Mouse (Mus musculus) heart, embryonic 15.5 days (tissue): Measurements from ENCODE around the gene Pnpla1. TPM values are rescaled to one million over a fixed set of nuclear protein-coding genes. Genes with fewer than 3 reads are reported as not detected.
A peak's percentile ranks its signal among the peaks of the same experiment; 100 is the strongest.

ENCODE experiments used
- ATAC-seq: fragments of 200-750 bp; cut with Nextera tagmentation; replicated peaks from 2 replicates; pipeline ENCODE4 v1.8.0; 2017; ENCODE audit warnings: low read depth, moderate TSS enrichment; ENCODE audit not compliant: insufficient number of reproducible peaks, insufficient read depth, low FRiP score
- H3K27ac ChIP-seq: fragments of 300-500 bp; sonication (generic); 2 replicates; pipeline ENCODE4 v1.5.1; 2015; ENCODE audit warnings: mild to moderate bottlenecking, inconsistent platforms
- H3K27me3 ChIP-seq: fragments of 300-500 bp; sonication (generic); 2 replicates; pipeline ENCODE4 v1.6.1; 2015; ENCODE audit warnings: inconsistent platforms
- H3K36me3 ChIP-seq: fragments of 300-500 bp; sonication (generic); 2 replicates; pipeline ENCODE4 v1.6.1; 2015; ENCODE audit warnings: mild to moderate bottlenecking, inconsistent platforms
- H3K4me1 ChIP-seq: fragments of 300-500 bp; sonication (generic); replicated peaks from 2 replicates; pipeline ENCODE4 v1.6.1; 2015; ENCODE audit warnings: inconsistent platforms
- H3K4me2 ChIP-seq: fragments of 300-500 bp; sonication (generic); 2 replicates; pipeline ENCODE4 v1.6.1; 2015; ENCODE audit warnings: inconsistent platforms, mild to moderate bottlenecking, moderate library complexity
- H3K4me3 ChIP-seq: fragments of 300-500 bp; sonication (generic); 2 replicates; pipeline ENCODE4 v1.5.1; 2015; ENCODE audit warnings: mild to moderate bottlenecking, inconsistent platforms
- H3K9ac ChIP-seq: fragments of 300-500 bp; sonication (generic); 2 replicates; pipeline ENCODE4 v1.6.1; 2015; ENCODE audit warnings: mild to moderate bottlenecking, inconsistent platforms
- H3K9me3 ChIP-seq: fragments of 300-500 bp; sonication (generic); replicated peaks from 2 replicates; pipeline ENCODE4 v1.6.1; 2016; ENCODE audit warnings: inconsistent platforms
- WGBS: fragments of 180-500 bp; shearing (Covaris S2); methylation state at CpG from one replicate; pipeline ENCODE4 v1.1.7; 2015; ENCODE audit warnings: mixed read lengths; 5-methylcytosine and 5-hydroxymethylcytosine counted together
- polyA plus RNA-seq: library from polyadenylated mRNA; unstranded; fragments of >200 nt; fragmentation: Nextera tagmentation; extraction: Ambion mirVana; gene quantifications from 2 replicates; pipeline ENCODE4 v1.2.1, GENCODE M21; 2015

Pnpla1 gene
- polyA plus RNA-seq, 1 experiment from 2014 or later, result not detected

DNA sequence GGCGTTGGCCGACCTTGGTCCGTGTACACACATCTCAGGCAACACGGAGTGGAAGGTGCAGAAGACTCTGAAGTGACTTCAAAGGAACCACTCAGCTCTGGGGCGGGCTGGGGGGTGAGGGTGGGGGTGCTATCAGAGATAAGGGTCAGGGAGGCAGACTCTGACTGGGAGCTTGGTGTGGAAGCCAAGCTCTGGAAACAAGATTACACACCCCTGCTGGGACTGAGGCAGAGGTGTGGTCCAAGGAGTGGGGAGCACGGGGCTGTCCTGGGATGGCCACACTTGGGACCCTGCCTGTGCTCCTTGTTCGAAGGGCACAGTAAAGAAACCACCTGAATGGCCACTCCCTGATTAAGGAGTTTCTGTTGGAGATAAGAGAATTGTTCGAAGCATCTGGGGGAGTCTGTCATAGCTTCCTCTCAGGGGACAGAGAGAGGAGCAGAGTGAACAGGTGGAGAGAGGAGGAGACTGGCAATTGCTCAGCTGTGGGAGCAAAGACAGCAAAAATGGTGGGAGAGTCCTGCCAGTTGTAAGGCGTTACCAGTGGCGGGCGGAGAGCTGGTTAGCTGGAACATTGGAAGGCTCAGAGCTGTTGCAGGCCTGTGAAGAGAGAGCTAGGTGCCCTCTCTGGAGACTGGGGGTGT lies 11.1 kb upstream of the Pnpla1 start:
- Histone ChIP-seq H3K4me3 (no peak overlapping the region), H3K4me2 (peak overlapping the region; percentile 2; the same call in 1 of the 2 replicates), H3K27ac (no peak overlapping the region), H3K9ac (no peak overlapping the region), H3K4me1 (peaks cover 11% of the 10 kb centered on the region), H3K36me3 (no peaks in the 10 kb centered on the region), H3K27me3 (no peaks in the 10 kb centered on the region), H3K9me3 (no peaks in the 10 kb centered on the region)
- ATAC-seq, result no peak
- WGBS, result 31% methylated on average over 11 of the region's 11 CpGs

DNA sequence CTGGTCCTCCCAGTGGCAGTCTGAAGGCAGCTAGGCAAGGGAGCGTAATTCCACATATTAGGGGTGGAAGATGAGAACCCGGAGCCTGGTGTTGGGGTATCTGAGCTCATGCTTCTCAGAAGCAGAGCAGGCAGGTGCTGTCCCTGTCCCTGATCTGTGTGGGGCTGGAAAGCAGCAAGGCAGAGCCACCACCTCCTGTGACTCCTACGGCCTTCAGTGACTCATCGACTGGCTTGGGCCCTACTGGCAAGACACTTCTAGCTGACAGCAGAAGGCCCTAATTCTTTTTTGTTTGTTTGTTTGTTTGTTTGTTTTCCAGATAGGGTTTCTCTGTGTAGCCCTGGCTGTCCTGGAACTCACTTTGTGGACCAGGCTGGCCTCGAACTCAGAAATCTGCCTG lies 7.7 kb upstream of the Pnpla1 start:
- Histone ChIP-seq H3K9me3 (no peaks in the 10 kb centered on the region), H3K9ac (no peak overlapping the region), H3K4me2 (no peak overlapping the region), H3K4me1 (peaks cover 11% of the 10 kb centered on the region), H3K4me3 (no peak overlapping the region), H3K36me3 (no peaks in the 10 kb centered on the region), H3K27me3 (no peaks in the 10 kb centered on the region), H3K27ac (no peak overlapping the region)
- WGBS, result 83% methylated on average over 5 of the region's 5 CpGs
- ATAC-seq, result no peak

DNA sequence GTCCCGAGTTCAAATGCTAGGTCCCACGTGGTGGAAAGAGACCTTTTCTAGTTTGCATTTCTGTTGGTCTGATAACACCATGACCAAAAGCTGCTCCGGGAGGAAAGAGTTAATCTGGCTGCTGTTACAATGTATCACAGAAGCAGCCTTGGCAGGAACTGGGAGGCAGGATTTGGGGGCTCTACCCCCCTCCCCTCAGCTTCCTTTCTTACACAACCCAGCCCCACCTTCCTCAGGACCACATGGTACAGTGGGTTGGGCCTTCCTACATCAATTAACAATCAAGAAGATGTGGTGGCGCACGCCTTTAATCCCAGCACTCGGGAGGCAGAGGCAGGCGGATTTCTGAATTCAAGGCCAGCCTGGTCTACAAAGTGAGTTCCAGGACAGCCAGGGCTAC lies 3.8 kb upstream of the Pnpla1 start:
- WGBS, result 79% methylated on average over 7 of the region's 7 CpGs
- H3K36me3 ChIP-seq, result no peaks in the 10 kb centered on the region
- H3K27ac ChIP-seq, result no peak overlapping the region
- H3K4me1 ChIP-seq, result no peaks in the 10 kb centered on the region
- H3K4me2 ChIP-seq, result no peak overlapping the region
- H3K4me3 ChIP-seq, result no peak overlapping the region
- no peaks in the 10 kb centered on the region for H3K9me3 ChIP-seq
- H3K27me3 ChIP-seq, result no peaks in the 10 kb centered on the region
- ATAC-seq, result no peak
- H3K9ac ChIP-seq, result no peak overlapping the region

DNA sequence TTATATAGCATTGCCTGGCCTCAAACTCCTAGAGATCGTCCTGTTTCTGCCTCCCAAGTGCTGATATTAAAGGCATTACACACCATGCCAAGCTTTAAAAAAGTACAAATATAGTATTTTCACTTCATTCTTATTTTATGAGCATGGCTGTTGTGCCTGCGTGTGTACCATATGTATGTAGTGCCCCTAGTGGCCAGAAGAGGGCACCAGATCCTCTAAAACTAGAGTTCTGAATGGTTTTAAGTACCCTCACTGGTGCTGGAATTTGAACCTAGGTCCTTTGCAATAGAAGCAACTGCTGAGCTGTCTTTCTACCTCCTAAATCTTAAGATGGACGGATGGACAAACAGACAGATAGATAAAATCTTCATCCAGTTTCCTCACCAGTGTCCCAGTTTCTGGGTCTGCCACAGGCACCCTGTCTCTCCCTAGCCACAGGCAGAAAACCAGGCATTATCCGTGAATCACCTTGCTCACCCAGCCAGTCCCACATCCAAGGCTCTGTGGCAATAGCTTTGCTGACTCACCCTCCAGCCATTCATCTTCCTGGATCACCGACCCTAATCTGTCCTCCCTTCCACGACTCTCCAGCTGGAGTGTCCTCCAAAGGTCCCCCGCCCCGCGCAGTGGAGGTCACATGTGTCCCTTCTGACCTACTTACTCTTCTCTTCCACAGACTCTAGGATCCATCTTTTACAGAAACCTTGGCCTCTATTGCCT lies 2.9 kb upstream of the Pnpla1 start:
- Histone ChIP-seq H3K4me2 (no peak overlapping the region), H3K4me1 (no peaks in the 10 kb centered on the region), H3K27me3 (no peaks in the 10 kb centered on the region), H3K27ac (no peak overlapping the region), H3K9ac (no peak overlapping the region), H3K9me3 (no peaks in the 10 kb centered on the region), H3K4me3 (no peak overlapping the region), H3K36me3 (no peaks in the 10 kb centered on the region)
- no peak for ATAC-seq
- WGBS, result 68% methylated on average over 9 of the region's 9 CpGs

DNA sequence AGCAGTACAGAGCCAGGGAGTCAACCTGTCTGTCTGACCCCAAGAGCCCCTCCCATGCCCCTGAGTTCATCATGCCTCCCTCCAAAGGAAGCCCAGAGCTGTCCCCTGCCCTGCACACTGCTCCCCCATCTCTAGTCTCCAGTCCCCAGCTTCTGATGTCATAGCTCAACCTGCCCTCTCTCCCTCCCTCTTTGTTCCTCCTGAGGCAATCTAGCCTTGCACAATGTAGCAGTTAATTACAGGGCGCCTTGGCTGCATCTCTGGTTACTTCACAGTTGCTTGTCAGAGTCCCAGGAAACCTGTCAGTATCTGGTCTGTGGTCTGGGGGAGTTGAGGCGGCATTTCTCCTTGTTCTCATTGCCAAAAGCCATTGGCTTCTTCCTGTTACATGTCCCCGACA lies 2.2 kb upstream of the Pnpla1 start:
- Histone ChIP-seq H3K9me3 (no peaks in the 10 kb centered on the region), H3K4me1 (no peaks in the 10 kb centered on the region), H3K4me2 (no peak overlapping the region), H3K36me3 (no peaks in the 10 kb centered on the region), H3K27me3 (no peaks in the 10 kb centered on the region), H3K4me3 (no peak overlapping the region), H3K9ac (no peak overlapping the region), H3K27ac (no peak overlapping the region)
- WGBS, result 60% methylated on average over 3 of the region's 3 CpGs
- ATAC-seq, result no peak

DNA sequence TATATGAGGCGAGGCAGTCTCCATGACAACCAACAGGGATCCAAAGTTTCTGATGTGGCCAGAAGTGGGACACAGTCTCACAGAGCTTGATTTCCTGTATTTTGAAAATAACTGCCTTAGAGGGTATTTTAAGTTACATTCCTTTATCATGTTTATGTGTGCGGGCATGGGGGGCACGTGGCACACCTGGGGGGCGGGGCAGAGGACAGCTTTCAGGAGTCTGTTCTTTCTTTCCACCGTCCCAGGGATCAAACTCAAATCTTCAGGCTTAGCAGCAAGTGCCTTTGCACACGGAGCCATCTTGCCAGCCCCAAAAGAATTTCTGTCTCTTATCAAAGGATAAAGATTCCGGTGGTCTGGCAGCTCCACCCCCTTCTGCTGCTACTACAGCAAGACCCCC lies 5.7 kb downstream of the Pnpla1 start:
- 58% methylated on average over 7 of the region's 7 CpGs for WGBS
- ATAC-seq, result no peak
- no peak overlapping the region for H3K4me2 ChIP-seq

DNA sequence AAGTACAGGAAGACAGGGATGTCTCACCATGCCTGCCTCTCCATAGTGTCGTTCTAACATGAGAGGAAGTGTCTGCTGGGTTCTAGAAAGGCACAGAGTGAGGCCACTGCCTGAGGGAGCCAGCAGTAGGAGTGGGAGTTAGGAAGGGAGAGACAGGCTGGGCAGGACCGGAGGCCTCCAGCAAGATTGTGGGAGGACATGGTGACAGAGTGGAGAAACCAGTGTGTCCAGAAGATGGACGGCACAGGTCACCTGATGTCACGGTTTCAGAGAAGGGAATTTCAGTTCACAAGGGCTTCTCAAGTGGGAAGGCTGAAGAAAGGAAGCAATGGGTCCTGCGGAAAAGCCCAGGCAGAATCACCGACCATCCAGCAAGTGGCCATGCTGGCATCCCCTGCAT lies 6.3 kb downstream of the Pnpla1 start:
- no peaks in the 10 kb centered on the region for H3K27me3 ChIP-seq
- H3K4me1 ChIP-seq, result no peaks in the 10 kb centered on the region
- H3K9me3 ChIP-seq, result no peaks in the 10 kb centered on the region
- no peak for ATAC-seq
- H3K27ac ChIP-seq, result no peak overlapping the region
- H3K36me3 ChIP-seq, result no peaks in the 10 kb centered on the region
- no peak overlapping the region for H3K4me2 ChIP-seq
- no peak overlapping the region for H3K9ac ChIP-seq
- WGBS, result 73% methylated on average over 6 of the region's 6 CpGs
- no peak overlapping the region for H3K4me3 ChIP-seq

More for the DNA sequence above, 5.7 kb downstream of the Pnpla1 start:
- no peaks in the 10 kb centered on the region for H3K4me1 ChIP-seq
- no peaks in the 10 kb centered on the region for H3K36me3 ChIP-seq
- H3K9me3 ChIP-seq, result no peaks in the 10 kb centered on the region
- H3K9ac ChIP-seq, result no peak overlapping the region
- H3K27me3 ChIP-seq, result no peaks in the 10 kb centered on the region
- H3K4me3 ChIP-seq, result no peak overlapping the region
- no peak overlapping the region for H3K27ac ChIP-seq

DNA sequence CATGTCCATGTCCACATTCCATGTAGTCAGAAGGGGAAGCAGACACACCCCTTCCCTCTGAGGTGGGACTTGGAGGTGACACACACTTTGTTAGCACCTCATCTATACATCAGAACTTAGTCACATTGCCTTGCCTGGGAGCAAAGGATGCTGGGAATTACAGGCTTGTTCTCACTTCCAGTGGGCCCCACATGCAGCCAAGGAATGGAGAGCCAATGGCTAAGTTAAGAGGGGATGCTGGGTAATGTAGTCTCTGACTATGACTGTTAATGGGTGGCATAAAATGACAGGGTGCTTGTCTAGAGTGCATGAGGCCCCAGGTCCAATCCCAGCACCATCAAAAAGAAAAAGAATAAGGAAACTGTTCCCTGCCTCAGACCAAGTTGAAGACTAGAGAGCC lies 8.7 kb downstream of the Pnpla1 start:
- no peak for ATAC-seq
- no peaks in the 10 kb centered on the region for H3K36me3 ChIP-seq

DNA sequence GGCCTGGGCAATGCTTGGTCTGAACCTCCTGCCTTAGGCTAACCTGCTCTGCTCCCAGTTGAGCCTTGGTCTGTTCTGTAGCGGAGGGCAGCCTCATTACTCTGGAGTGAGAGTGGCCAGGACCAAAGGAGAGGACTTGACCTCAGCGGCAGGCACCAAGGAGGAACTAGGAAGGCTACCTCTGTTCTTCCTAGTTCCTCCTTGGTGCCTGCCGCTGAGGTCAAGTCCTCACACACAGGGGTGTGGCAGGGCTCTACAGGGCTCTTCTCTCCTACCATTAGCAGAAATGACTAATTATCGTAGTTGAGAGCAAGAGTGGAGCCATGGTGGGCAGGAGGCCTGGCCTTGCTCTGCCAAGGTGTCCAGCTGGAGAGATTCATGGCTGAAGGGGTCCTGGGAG lies 9.2 kb downstream of the Pnpla1 start:
- ATAC-seq, result no peak
- Histone ChIP-seq H3K4me2 (no peak overlapping the region), H3K9me3 (no peaks in the 10 kb centered on the region), H3K9ac (no peak overlapping the region), H3K36me3 (no peaks in the 10 kb centered on the region), H3K27ac (no peak overlapping the region), H3K27me3 (no peaks in the 10 kb centered on the region), H3K4me3 (no peak overlapping the region), H3K4me1 (no peaks in the 10 kb centered on the region)
- 81% methylated on average over 4 of the region's 4 CpGs for WGBS

More for the DNA sequence above, 8.7 kb downstream of the Pnpla1 start:
- no peaks in the 10 kb centered on the region for H3K9me3 ChIP-seq
- H3K9ac ChIP-seq, result no peak overlapping the region
- H3K4me1 ChIP-seq, result no peaks in the 10 kb centered on the region
- H3K27me3 ChIP-seq, result no peaks in the 10 kb centered on the region
- H3K27ac ChIP-seq, result no peak overlapping the region
- no peak overlapping the region for H3K4me3 ChIP-seq
- no peak overlapping the region for H3K4me2 ChIP-seq

DNA sequence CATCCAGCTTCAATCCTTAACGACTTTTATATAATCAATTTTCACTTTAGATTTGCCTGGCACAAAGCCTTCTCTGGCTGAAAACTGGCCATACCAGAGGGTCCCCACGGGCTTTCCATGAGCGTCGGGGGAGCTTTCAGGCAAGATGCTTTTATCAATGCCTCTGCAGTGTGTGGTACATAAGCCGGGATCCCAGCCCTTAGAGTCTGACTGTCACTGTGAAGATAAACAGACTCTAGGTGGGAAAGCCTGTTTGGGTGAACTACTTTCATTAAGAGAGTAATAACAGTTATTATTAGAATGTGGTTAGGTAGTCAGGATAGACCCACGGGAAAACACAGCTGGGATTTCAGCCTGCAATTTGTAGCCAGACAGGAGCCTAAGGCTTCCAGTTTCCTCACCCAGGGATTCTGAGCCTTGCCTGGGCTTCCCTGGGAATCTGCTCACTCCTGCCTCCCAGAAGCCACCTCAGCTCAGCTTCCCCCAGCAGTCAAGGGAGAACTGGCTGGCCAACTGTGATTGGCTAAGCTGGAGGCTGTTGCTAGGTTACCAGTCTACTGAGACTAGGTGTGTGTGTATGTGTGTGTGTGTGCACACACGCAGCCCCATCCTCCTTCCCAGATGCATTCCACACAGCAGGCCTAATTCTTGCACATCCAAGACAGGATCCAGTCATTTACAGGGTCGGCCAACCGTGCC lies 11.3 kb downstream of the Pnpla1 start:
- Histone ChIP-seq H3K36me3 (no peaks in the 10 kb centered on the region), H3K9me3 (no peaks in the 10 kb centered on the region), H3K27ac (no peak overlapping the region), H3K4me2 (no peak overlapping the region), H3K9ac (no peak overlapping the region), H3K4me3 (no peak overlapping the region), H3K27me3 (no peaks in the 10 kb centered on the region), H3K4me1 (no peaks in the 10 kb centered on the region)
- 52% methylated on average over 9 of the region's 9 CpGs for WGBS
- ATAC-seq, result no peak; the same call in 1 of the 2 replicates

DNA sequence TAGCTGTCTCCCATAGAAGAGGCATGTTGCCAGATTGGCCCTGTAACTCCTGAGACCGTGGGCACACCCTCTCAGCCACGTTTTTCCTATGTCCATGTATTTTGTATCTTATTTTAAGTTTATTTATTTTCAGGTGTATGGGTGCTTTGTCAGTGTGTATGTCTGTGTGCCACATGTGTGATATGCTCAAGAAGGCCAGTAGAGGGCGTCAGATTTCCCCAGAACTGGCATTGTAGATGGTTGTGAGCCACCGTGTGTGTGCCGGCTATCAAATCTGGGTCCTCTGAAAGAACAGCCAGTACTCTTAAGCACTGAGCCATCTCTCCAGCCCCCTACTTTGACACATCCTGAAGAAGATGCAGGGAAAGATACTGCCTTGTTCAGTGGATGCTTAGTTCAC lies 12.2 kb downstream of the Pnpla1 start:
- peaks cover 7% of the 10 kb centered on the region for H3K4me1 ChIP-seq
- no peak overlapping the region for H3K4me2 ChIP-seq
- H3K4me3 ChIP-seq, result no peak overlapping the region
- H3K27ac ChIP-seq, result no peak overlapping the region
- H3K36me3 ChIP-seq, result no peaks in the 10 kb centered on the region
- no peak for ATAC-seq
- no peak overlapping the region for H3K9ac ChIP-seq
- no peaks in the 10 kb centered on the region for H3K27me3 ChIP-seq
- 66% methylated on average over 5 of the region's 5 CpGs for WGBS
- H3K9me3 ChIP-seq, result no peaks in the 10 kb centered on the region
